Mouse (Mus musculus): ENCODE measurements around the gene Gm45716. TPM values are rescaled to one million over a fixed set of nuclear protein-coding genes. Genes with fewer than 3 reads are reported as not detected.

Gm45716 gene
- polyA plus RNA-seq, 1 experiment from 2014 or later = 7.3 TPM

DNA sequence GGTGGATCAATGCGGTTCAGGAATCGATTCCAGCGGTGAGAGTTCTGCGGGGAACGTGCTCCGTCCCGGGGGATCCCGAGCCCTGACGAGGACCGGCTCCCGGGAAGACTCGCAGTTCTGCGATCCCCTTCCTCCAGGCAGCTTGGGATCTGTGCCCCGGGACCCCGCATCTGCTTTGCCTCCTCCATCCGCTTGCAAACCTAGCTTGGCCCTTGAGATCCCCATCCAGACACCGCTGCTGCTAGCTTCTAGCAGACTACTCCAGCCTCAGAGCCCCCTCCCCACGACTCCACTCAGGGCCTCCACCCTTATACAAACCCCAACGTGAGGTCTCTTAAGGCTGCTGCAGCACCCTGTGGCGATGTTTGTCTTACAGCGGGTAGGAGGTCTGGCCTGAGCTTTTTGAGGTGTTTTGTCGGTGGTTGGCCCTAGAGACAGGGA, 62.2 kb downstream of the Gm45716 start:
- H3K36me3 ChIP-seq (ENCODE audit: control insufficient read depth, insufficient read depth, low read length) = no peaks in the 10 kb centered on the region
- peak overlapping the region; percentile 82 for H3K4me2 ChIP-seq
- peak overlapping the region; percentile 73 for H3K9ac ChIP-seq (ENCODE audit: low read depth, low read length)
- H3K27me3 ChIP-seq (replicated peaks; ENCODE audit: control insufficient read depth, insufficient read depth, low read length) = no peaks in the 10 kb centered on the region
- DNase-seq (ENCODE audit: low spot score) (no peak), ATAC-seq (replicated peaks; ENCODE audit: low FRiP score) (peak; percentile 19)
- H3K9me3 ChIP-seq (ENCODE audit: control insufficient read depth, low read length) = no peaks in the 10 kb centered on the region
- H3K27ac ChIP-seq (ENCODE audit: low read depth, low read length) = peak overlapping the region; percentile 62
- H3K4me3 ChIP-seq (ENCODE audit: low read depth, low read length) = peak overlapping the region; percentile 75
- peaks cover 17% of the 10 kb centered on the region for H3K4me1 ChIP-seq (replicated peaks; ENCODE audit: control insufficient read depth, insufficient read depth, low read length)
- under 1% methylated on average over 22 of the region's 22 CpGs for WGBS

DNA sequence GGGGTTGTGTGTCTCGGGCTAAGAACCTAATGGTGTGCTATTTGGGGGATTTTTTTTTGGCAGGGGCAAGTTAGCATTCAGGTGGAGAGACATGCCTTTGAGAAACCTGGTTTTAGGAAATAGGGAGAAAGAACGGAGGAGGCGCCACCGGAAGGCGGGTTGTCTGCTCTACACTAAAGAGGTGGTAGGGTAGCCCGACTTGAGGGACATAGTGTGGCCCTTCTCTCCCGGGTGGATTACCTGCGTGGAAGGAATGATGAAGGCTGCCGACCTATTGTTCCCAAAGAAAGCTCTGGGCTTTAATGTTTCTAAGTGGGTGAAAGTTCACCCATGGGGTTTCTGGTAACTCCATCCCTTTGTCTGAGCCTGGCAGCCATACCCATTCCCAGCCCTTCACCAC, 62.7 kb downstream of the Gm45716 start:
- no peak overlapping the region for H3K27ac ChIP-seq (ENCODE audit: low read depth, low read length)
- peaks cover 17% of the 10 kb centered on the region for H3K4me1 ChIP-seq (replicated peaks; ENCODE audit: control insufficient read depth, insufficient read depth, low read length)
- no peaks in the 10 kb centered on the region for H3K27me3 ChIP-seq (replicated peaks; ENCODE audit: control insufficient read depth, insufficient read depth, low read length)
- H3K4me3 ChIP-seq (ENCODE audit: low read depth, low read length) = peak overlapping the region; percentile 75
- no peak for ATAC-seq (replicated peaks; ENCODE audit: low FRiP score)
- no peaks in the 10 kb centered on the region for H3K36me3 ChIP-seq (ENCODE audit: control insufficient read depth, insufficient read depth, low read length)
- peak; percentile 40 for DNase-seq (ENCODE audit: low spot score)
- H3K4me2 ChIP-seq = peak overlapping the region; percentile 82
- H3K9me3 ChIP-seq (ENCODE audit: control insufficient read depth, low read length) = no peaks in the 10 kb centered on the region
- 1% methylated on average over 9 of the region's 9 CpGs for WGBS
- H3K9ac ChIP-seq (ENCODE audit: low read depth, low read length) = peak overlapping the region; percentile 73

DNA sequence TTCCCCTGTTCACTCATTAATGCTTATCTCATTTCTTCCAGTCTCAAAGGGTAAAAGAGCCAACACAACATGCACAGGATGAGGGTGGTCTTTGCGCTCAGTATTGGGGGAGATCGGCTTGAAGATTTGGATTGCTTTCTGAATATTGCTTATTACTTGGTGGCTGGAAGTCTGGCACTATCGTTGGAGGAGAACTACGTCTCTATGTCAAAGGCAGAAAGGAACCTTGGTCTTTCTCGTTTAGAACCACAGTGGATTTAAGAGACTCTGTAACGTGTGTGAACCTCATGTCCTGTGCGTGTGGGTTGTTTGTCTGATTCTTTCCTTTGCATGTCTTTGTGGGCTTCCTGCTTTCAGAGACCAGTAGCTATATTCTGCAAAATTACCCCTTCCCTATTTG, 63.2 kb downstream of the Gm45716 start:
- Histone ChIP-seq H3K4me3 (ENCODE audit: low read depth, low read length) (peak overlapping the region; percentile 75), H3K9ac (ENCODE audit: low read depth, low read length) (peak overlapping the region; percentile 73; the same call in 1 of the 2 replicates), H3K27me3 (replicated peaks; ENCODE audit: control insufficient read depth, insufficient read depth, low read length) (no peaks in the 10 kb centered on the region), H3K36me3 (ENCODE audit: control insufficient read depth, insufficient read depth, low read length) (no peaks in the 10 kb centered on the region), H3K4me2 (peak overlapping the region; percentile 82), H3K9me3 (ENCODE audit: control insufficient read depth, low read length) (no peaks in the 10 kb centered on the region), H3K27ac (ENCODE audit: low read depth, low read length) (no peak overlapping the region), H3K4me1 (replicated peaks; ENCODE audit: control insufficient read depth, insufficient read depth, low read length) (peaks cover 17% of the 10 kb centered on the region)
- WGBS = 48% methylated on average over 7 of the region's 7 CpGs
- DNase-seq (ENCODE audit: low spot score) (no peak), ATAC-seq (replicated peaks; ENCODE audit: low FRiP score) (no peak)

DNA sequence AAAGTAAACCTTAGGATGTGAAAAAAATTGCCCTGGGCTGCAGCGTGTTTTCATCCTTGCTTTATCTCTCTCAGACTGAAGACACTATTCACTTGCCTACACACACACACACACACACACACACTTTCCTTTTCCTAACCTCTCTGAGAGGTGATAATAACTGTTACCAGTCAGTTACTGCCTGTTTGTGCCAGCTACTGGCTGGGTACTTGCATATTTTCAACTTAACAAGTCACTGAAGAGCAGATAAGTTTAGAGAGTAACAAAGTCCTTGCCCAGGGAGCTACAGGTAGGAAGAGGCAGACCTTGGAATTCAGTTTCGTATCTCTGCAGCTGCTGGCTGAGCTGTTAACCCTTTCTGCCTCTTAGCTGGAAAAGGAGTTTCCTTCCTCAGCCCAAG, 64.4 kb downstream of the Gm45716 start:
- DNase-seq (ENCODE audit: low spot score) (no peak), ATAC-seq (replicated peaks; ENCODE audit: low FRiP score) (no peak)
- H3K27me3 ChIP-seq (replicated peaks; ENCODE audit: control insufficient read depth, insufficient read depth, low read length) = no peaks in the 10 kb centered on the region
- peak overlapping the region; percentile 6; the same call in 1 of the 2 replicates for H3K4me2 ChIP-seq
- no peak overlapping the region for H3K9ac ChIP-seq (ENCODE audit: low read depth, low read length)
- no peak overlapping the region for H3K4me3 ChIP-seq (ENCODE audit: low read depth, low read length)
- no peaks in the 10 kb centered on the region for H3K36me3 ChIP-seq (ENCODE audit: control insufficient read depth, insufficient read depth, low read length)
- WGBS = 19% methylated on average over 2 of the region's 2 CpGs
- H3K27ac ChIP-seq (ENCODE audit: low read depth, low read length) = no peak overlapping the region
- peaks cover 17% of the 10 kb centered on the region for H3K4me1 ChIP-seq (replicated peaks; ENCODE audit: control insufficient read depth, insufficient read depth, low read length)
- H3K9me3 ChIP-seq (ENCODE audit: control insufficient read depth, low read length) = no peaks in the 10 kb centered on the region

DNA sequence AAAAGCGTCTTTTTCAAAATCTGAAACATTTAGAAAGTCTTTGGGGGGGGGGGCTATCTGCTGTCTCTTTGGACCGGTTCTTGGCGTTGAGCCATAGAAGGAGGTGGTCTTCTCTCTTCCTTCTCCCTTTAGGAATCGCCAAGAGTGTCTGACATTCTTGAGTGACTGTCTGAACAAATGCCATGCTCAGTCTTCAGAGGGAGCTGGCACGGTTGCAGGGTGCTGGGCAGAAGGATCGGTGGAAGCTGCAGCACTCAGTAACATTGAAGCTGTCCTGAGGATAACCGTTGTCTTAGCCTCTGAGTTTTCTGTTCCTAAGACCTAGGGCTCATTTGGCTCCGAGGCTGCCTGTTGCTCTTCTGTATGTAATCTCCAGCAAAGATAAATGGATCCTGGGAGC, 64.9 kb downstream of the Gm45716 start:
- Histone ChIP-seq H3K4me1 (replicated peaks; ENCODE audit: control insufficient read depth, insufficient read depth, low read length) (peaks cover 20% of the 10 kb centered on the region), H3K4me3 (ENCODE audit: low read depth, low read length) (no peak overlapping the region), H3K9me3 (ENCODE audit: control insufficient read depth, low read length) (no peaks in the 10 kb centered on the region), H3K27me3 (replicated peaks; ENCODE audit: control insufficient read depth, insufficient read depth, low read length) (no peaks in the 10 kb centered on the region), H3K36me3 (ENCODE audit: control insufficient read depth, insufficient read depth, low read length) (no peaks in the 10 kb centered on the region), H3K4me2 (peak overlapping the region; percentile 6; the same call in 1 of the 2 replicates), H3K9ac (ENCODE audit: low read depth, low read length) (no peak overlapping the region), H3K27ac (ENCODE audit: low read depth, low read length) (no peak overlapping the region)
- ATAC-seq (replicated peaks; ENCODE audit: low FRiP score) (no peak), DNase-seq (ENCODE audit: low spot score) (no peak)
- 73% methylated on average over 8 of the region's 8 CpGs for whole genome bisulfite sequencing

DNA sequence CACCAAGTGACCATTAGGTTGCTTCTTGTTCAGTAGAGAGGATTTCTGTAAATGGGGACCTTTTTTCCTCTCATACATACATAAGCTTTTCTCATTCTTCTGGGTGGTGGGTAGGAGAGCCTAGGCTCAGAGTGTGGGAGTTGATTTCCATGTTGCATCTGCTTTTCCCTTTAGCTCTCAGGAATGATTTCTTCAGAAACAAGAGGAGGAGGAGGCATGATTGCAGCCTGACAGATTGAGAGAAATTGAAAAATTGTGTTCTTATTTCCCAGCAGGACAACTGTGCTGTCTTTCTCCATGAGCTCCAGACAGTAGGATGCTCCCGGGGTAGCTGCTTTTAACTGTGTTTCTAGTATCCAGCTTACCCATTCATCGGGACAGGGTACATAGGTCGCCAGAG, 67.1 kb downstream of the Gm45716 start:
- Histone ChIP-seq H3K27me3 (replicated peaks; ENCODE audit: control insufficient read depth, insufficient read depth, low read length) (no peaks in the 10 kb centered on the region), H3K4me1 (replicated peaks; ENCODE audit: control insufficient read depth, insufficient read depth, low read length) (peaks cover 23% of the 10 kb centered on the region), H3K9me3 (ENCODE audit: control insufficient read depth, low read length) (no peaks in the 10 kb centered on the region), H3K4me2 (no peak overlapping the region), H3K36me3 (ENCODE audit: control insufficient read depth, insufficient read depth, low read length) (no peaks in the 10 kb centered on the region), H3K27ac (ENCODE audit: low read depth, low read length) (no peak overlapping the region), H3K9ac (ENCODE audit: low read depth, low read length) (no peak overlapping the region), H3K4me3 (ENCODE audit: low read depth, low read length) (no peak overlapping the region)
- 83% methylated on average over 3 of the region's 3 CpGs for WGBS
- ATAC-seq (replicated peaks; ENCODE audit: low FRiP score) (no peak), DNase-seq (ENCODE audit: low spot score) (no peak)

DNA sequence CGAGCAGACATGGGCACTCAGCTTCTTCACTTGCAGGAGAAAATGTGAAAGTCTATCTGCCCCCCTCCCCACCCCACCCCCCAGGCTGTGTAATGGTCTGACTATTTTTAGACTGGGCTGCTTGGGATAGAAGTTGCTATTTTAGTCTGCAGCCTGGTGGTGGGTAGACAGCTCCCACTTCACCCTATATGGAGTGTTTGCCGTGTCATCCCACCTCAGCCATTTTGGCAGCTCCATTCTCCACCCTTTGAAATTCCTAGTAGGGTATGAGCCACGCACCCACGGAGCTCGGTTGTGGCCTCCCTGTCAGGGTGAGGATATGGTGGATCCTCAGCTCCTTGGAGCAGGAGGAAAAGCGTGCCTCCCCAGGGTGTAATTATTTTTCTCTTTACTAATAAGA, 68.2 kb downstream of the Gm45716 start:
- WGBS = 72% methylated on average over 6 of the region's 6 CpGs
- ATAC-seq (replicated peaks; ENCODE audit: low FRiP score) = no peak; the same call in 1 of the 2 replicates
- no peak overlapping the region for H3K4me2 ChIP-seq
- H3K9ac ChIP-seq (ENCODE audit: low read depth, low read length) = no peak overlapping the region
- H3K4me1 ChIP-seq (replicated peaks; ENCODE audit: control insufficient read depth, insufficient read depth, low read length) = peaks cover 18% of the 10 kb centered on the region
- no peak for DNase-seq (ENCODE audit: low spot score)
- H3K9me3 ChIP-seq (ENCODE audit: control insufficient read depth, low read length) = no peaks in the 10 kb centered on the region
- no peaks in the 10 kb centered on the region for H3K27me3 ChIP-seq (replicated peaks; ENCODE audit: control insufficient read depth, insufficient read depth, low read length)
- H3K36me3 ChIP-seq (ENCODE audit: control insufficient read depth, insufficient read depth, low read length) = no peaks in the 10 kb centered on the region; the same call in 1 of the 2 replicates
- H3K27ac ChIP-seq (ENCODE audit: low read depth, low read length) = no peak overlapping the region
- H3K4me3 ChIP-seq (ENCODE audit: low read depth, low read length) = no peak overlapping the region

DNA sequence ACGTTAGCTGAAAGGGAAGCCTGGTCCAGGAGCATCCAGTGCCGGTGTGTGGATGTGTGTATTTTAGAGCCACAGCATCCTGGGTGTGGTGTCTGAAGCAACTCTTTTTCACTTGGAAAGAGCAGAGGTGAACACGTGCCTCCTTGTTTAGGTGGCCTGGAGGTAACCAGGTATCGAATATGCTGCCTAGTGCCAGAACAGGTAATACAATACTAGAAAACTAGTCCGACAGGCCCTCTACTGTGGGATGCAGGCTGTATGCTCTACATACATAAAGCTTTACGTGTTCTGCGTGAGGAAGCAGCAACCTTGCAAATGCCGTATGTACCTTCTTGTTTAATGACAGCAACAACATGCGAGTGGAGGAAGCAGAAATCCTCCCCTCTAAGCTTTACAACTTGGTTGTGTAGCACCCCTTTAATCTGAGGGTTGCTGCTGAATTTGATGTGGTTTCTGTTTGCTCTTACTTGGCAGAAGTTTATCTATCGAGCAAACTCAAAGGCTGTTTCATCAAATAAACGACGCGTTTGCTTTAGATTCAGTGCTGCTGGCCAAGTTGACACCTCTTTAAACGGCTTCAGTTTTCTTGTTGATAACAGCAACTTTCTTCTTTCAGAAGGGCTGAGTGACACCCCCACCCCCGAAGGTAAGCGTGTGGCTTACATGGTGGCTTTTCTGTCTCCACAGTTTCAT, 69.5 kb downstream of the Gm45716 start:
- no peak overlapping the region for H3K27ac ChIP-seq (ENCODE audit: low read depth, low read length)
- H3K9me3 ChIP-seq (ENCODE audit: control insufficient read depth, low read length) = no peaks in the 10 kb centered on the region
- DNase-seq (ENCODE audit: low spot score) (no peak), ATAC-seq (replicated peaks; ENCODE audit: low FRiP score) (no peak)
- H3K36me3 ChIP-seq (ENCODE audit: control insufficient read depth, insufficient read depth, low read length) = peaks cover 6% of the 10 kb centered on the region; the same call in 1 of the 2 replicates
- H3K9ac ChIP-seq (ENCODE audit: low read depth, low read length) = no peak overlapping the region
- H3K4me2 ChIP-seq = no peak overlapping the region
- H3K27me3 ChIP-seq (replicated peaks; ENCODE audit: control insufficient read depth, insufficient read depth, low read length) = no peaks in the 10 kb centered on the region
- no peak overlapping the region for H3K4me3 ChIP-seq (ENCODE audit: low read depth, low read length)
- WGBS = 67% methylated on average over 16 of the region's 16 CpGs
- H3K4me1 ChIP-seq (replicated peaks; ENCODE audit: control insufficient read depth, insufficient read depth, low read length) = peaks cover 12% of the 10 kb centered on the region

DNA sequence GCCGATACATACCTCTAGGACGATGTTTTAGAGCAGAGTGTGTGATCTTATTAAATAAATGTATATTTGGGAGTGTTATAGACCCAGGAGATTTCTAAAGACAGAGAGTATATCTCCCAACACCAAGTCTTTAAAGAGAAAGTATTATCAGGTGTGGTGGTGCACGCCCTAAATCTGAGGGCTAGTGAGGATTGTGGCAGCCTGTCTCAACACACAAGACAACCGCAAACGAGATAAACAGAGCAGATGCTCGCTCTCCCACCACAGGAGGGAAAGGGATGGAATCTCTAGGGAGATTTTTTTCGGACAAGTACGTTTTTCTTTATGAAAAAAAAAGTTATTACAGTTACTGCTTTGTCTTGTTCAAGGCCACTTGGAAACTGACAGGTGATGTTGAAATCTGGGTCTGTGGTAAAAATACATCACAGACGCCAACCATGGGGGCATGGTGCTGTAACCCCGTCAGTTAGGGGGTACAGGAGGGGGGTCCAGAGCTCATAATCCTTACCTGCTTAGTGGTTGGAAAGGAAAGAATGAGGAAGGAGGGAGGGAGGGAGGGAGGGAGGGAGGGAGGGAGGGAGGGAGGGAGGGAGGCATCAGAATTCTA, 70.9 kb downstream of the Gm45716 start:
- H3K27ac ChIP-seq (ENCODE audit: low read depth, low read length) = no peak overlapping the region
- H3K9ac ChIP-seq (ENCODE audit: low read depth, low read length) = no peak overlapping the region
- H3K4me1 ChIP-seq (replicated peaks; ENCODE audit: control insufficient read depth, insufficient read depth, low read length) = peaks cover 8% of the 10 kb centered on the region
- ATAC-seq (replicated peaks; ENCODE audit: low FRiP score) (no peak), DNase-seq (ENCODE audit: low spot score) (no peak)
- peaks cover 15% of the 10 kb centered on the region; the same call in 1 of the 2 replicates for H3K36me3 ChIP-seq (ENCODE audit: control insufficient read depth, insufficient read depth, low read length)
- 62% methylated on average over 10 of the region's 10 CpGs for WGBS
- no peak overlapping the region for H3K4me3 ChIP-seq (ENCODE audit: low read depth, low read length)
- H3K27me3 ChIP-seq (replicated peaks; ENCODE audit: control insufficient read depth, insufficient read depth, low read length) = no peaks in the 10 kb centered on the region
- H3K4me2 ChIP-seq = no peak overlapping the region
- no peaks in the 10 kb centered on the region for H3K9me3 ChIP-seq (ENCODE audit: control insufficient read depth, low read length)
